Mouse (Mus musculus): Measurements from ENCODE around the gene Dhrs9. TPM values are rescaled to one million over a fixed set of nuclear protein-coding genes. Genes with fewer than 3 reads are reported as not detected.

The Dhrs9 gene
- total and polyA plus RNA-seq, 3 experiments, result not detected

DNA sequence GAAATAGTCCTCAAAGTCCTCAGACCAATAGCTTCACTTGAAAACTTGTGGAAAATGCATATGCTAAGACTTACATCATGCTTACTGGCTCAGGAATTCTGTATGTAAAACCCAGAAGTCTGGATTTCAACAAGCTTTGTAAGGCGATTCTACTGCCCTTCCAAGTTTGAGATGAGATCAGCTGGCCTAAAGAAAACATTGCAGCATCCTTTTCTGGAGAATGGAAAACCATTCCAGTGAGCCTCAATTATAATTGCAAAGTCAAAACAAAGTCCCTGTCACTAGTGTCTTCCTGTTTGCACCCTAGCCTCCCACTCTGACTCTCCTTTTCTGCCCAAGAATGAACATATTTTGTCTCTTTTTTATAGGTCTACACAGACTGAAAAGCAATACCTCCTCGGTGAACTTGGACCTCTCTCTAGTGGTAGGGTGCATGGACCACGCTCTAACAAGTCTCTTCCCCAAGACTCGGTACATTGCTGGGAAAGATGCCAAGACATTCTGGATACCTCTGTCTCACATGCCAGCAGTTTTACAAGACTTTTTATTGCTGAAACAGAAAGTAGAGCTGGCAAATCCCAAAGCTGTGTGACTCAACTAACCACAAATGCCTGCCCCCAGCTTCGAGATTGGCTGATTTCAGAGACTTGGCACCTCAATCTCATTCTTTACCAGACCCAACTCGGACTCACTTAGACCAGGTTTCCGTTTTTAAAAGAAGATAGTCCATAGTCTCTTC is 20.8 kb downstream of the Dhrs9 start:
- dilution Hi-C loops (cut with MboI; ENCODE audit: extremely low pct_ligation_motif_present, extremely low pct_unique_long_range_greater_than_20kb, low sequenced_read_pairs), result no loop called here

DNA sequence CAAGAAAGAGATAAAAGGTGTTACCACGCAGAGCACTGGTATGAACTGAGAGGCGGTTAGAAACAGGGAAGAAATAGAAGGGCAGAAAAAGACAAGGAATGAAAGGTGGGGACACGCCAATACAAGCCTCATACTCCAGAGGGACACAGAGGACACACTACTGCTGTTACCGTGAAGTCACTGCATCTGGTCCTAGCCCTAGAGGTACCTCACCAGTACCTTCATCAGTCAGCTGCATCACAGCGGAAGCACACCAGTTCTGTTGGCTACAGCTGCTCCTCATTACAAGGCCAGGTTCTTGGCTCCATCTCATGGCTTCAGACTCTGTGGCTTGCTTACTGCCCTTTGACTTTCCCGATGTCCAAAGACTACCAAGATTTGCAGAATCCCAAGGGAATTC is 21.6 kb downstream of the Dhrs9 start:
- no peak overlapping the region for H3K4me2 ChIP-seq (ENCODE audit: insufficient read depth, low read depth, poor library complexity, severe bottlenecking)
- in situ Hi-C loops (cut with MboI; ENCODE audit: low pct_ligation_motif_present, low pct_unique_long_range_greater_than_20kb, low sequenced_read_pairs), result no loop called here
- dilution Hi-C loops (cut with MboI; ENCODE audit: extremely low pct_ligation_motif_present, extremely low pct_unique_long_range_greater_than_20kb, low sequenced_read_pairs), result no loop called here
- H3K36me3 ChIP-seq (replicated peaks in 1 of 2; ENCODE audit: control insufficient read depth in 1 of 2, insufficient read depth in 1 of 2, low read length in 1 of 2), result no peaks in the 10 kb centered on the region
- no peak overlapping the region for H3K27ac ChIP-seq (ENCODE audit: insufficient read depth, low read depth)
- DNase-seq (ENCODE audit: extremely low read depth), result no peak
- TF ChIP-seq RCOR1 (conservative IDR thresholded peaks at IDR 0.05; ENCODE audit: low read depth, low read length) (no peak), ZC3H11A (IDR thresholded peaks at IDR 0.05; ENCODE audit: low read depth, low read length) (no peak), MXI1 (IDR thresholded peaks at IDR 0.05; ENCODE audit: low read depth, low read length) (no peak), TBP (conservative IDR thresholded peaks at IDR 0.05; ENCODE audit: low read depth, low read length) (no peak), JUN (IDR thresholded peaks at IDR 0.05; ENCODE audit: insufficient read depth, low read depth, low read length) (no peak), IRF4 (IDR thresholded peaks at IDR 0.05; ENCODE audit: low read depth, low read length) (no peak), CTCF (conservative IDR thresholded peaks at IDR 0.05 in 1 of 2, IDR thresholded peaks at IDR 0.05 in 1 of 2; ENCODE audit: low read depth in 2 of 2, low read length in 2 of 2) (no peak), GABPA (IDR thresholded peaks at IDR 0.05; ENCODE audit: insufficient replicate concordance, low read depth, low read length) (no peak), POLR2A (IDR thresholded peaks at IDR 0.05; ENCODE audit: low read depth, low read length) (no peak), USF2 (conservative IDR thresholded peaks at IDR 0.05; ENCODE audit: low read depth, low read length) (no peak), NELFE (IDR thresholded peaks at IDR 0.05; ENCODE audit: low read depth, low read length) (no peak), PAX5 (IDR thresholded peaks at IDR 0.05; ENCODE audit: low read length) (no peak), HCFC1 (IDR thresholded peaks at IDR 0.05; ENCODE audit: low read depth, low read length) (no peak), EP300 (IDR thresholded peaks at IDR 0.05; ENCODE audit: low read length) (no peak), NRF1 (IDR thresholded peaks at IDR 0.05; ENCODE audit: low read depth, low read length) (no peak), MAX (IDR thresholded peaks at IDR 0.05; ENCODE audit: low read length) (no peak)
- no peak overlapping the region for H3K4me3 ChIP-seq (replicated peaks in 1 of 3; ENCODE audit: low read depth in 2 of 3, low read length in 2 of 3, poor library complexity in 1 of 3)
- H3K9ac ChIP-seq (ENCODE audit: insufficient read depth, low read depth), result no peak overlapping the region
- H3K79me2 ChIP-seq (replicated peaks; ENCODE audit: control insufficient read depth, extremely low read depth, insufficient read depth, poor library complexity, severe bottlenecking), result no peaks in the 10 kb centered on the region
- no peaks in the 10 kb centered on the region for H3K27me3 ChIP-seq (replicated peaks)
- H3K4me1 ChIP-seq (ENCODE audit: control insufficient read depth in 1 of 2, insufficient read depth in 2 of 2), result no peaks in the 10 kb centered on the region
- H3K9me3 ChIP-seq (replicated peaks; ENCODE audit: low read length), result no peaks in the 10 kb centered on the region

More for the DNA sequence above, 20.8 kb downstream of the Dhrs9 start:
- DNase-seq (ENCODE audit: extremely low read depth), result no peak
- Histone ChIP-seq H3K9me3 (replicated peaks; ENCODE audit: low read length) (no peaks in the 10 kb centered on the region), H3K27ac (ENCODE audit: insufficient read depth, low read depth) (no peak overlapping the region), H3K4me1 (ENCODE audit: control insufficient read depth in 1 of 2, insufficient read depth in 2 of 2) (no peaks in the 10 kb centered on the region), H3K4me3 (replicated peaks in 1 of 3; ENCODE audit: low read depth in 2 of 3, low read length in 2 of 3, poor library complexity in 1 of 3) (no peak overlapping the region), H3K36me3 (replicated peaks in 1 of 2; ENCODE audit: control insufficient read depth in 1 of 2, insufficient read depth in 1 of 2, low read length in 1 of 2) (no peaks in the 10 kb centered on the region), H3K9ac (ENCODE audit: insufficient read depth, low read depth) (no peak overlapping the region), H3K79me2 (replicated peaks; ENCODE audit: control insufficient read depth, extremely low read depth, insufficient read depth, poor library complexity, severe bottlenecking) (no peaks in the 10 kb centered on the region), H3K27me3 (replicated peaks) (no peaks in the 10 kb centered on the region), H3K4me2 (ENCODE audit: insufficient read depth, low read depth, poor library complexity, severe bottlenecking) (no peak overlapping the region)
- in situ Hi-C loops (cut with MboI; ENCODE audit: low pct_ligation_motif_present, low pct_unique_long_range_greater_than_20kb, low sequenced_read_pairs), result no loop called here
- TF ChIP-seq NRF1 (IDR thresholded peaks at IDR 0.05; ENCODE audit: low read depth, low read length), result no peak
- no peak for TF ChIP-seq HCFC1 (IDR thresholded peaks at IDR 0.05; ENCODE audit: low read depth, low read length)
- TF ChIP-seq E2F4 (IDR thresholded peaks at IDR 0.05; ENCODE audit: insufficient replicate concordance, low read depth, low read length), result no peak
- TF ChIP-seq UBTF (IDR thresholded peaks at IDR 0.05; ENCODE audit: low read depth, low read length), result no peak
- TF ChIP-seq CHD2 (IDR thresholded peaks at IDR 0.05; ENCODE audit: low read length), result no peak
- no peak for TF ChIP-seq USF1 (IDR thresholded peaks at IDR 0.05; ENCODE audit: low read depth, low read length)
- no peak for TF ChIP-seq ZMIZ1 (IDR thresholded peaks at IDR 0.05; ENCODE audit: low read depth, low read length)
- TF ChIP-seq RCOR1 (conservative IDR thresholded peaks at IDR 0.05; ENCODE audit: low read depth, low read length), result no peak
- no peak for TF ChIP-seq CHD1 (IDR thresholded peaks at IDR 0.05; ENCODE audit: low read depth, low read length)

Data from CH12.LX (cell line).